Mouse (Mus musculus) liver, embryonic 15.5 days (tissue): ENCODE measurements around the gene Rab25. TPM values are rescaled to one million over a fixed set of nuclear protein-coding genes. Genes with fewer than 3 reads are reported as not detected.
"Not testable (repeated sequence)": the region's sequence is repeated elsewhere in the genome, so short reads cannot be mapped to it uniquely, and the experiment has no call there.

ENCODE experiments used
- ATAC-seq: fragments of 200-750 bp; cut with Nextera tagmentation; 2 replicates; pipeline ENCODE4 v1.8.0; 2017; ENCODE audit warnings: moderate number of reproducible peaks, mild to moderate bottlenecking, moderate library complexity; ENCODE audit not compliant: insufficient read depth
- H3K27ac ChIP-seq: fragments of 300-500 bp; sonication (generic); replicated peaks from 2 replicates; pipeline ENCODE4 v1.5.1; 2015; ENCODE audit warnings: mild to moderate bottlenecking, inconsistent platforms
- H3K27me3 ChIP-seq: fragments of 300-500 bp; sonication (generic); 2 replicates; pipeline ENCODE4 v1.6.1; 2015; ENCODE audit warnings: mild to moderate bottlenecking, inconsistent platforms
- H3K36me3 ChIP-seq: fragments of 300-500 bp; sonication (generic); replicated peaks from 2 replicates; pipeline ENCODE4 v1.6.1; 2015; ENCODE audit warnings: moderate library complexity, mild to moderate bottlenecking, inconsistent platforms
- H3K4me1 ChIP-seq: fragments of 300-500 bp; sonication (generic); replicated peaks from 2 replicates; pipeline ENCODE4 v1.6.1; 2015; ENCODE audit warnings: inconsistent platforms
- H3K4me2 ChIP-seq: fragments of 300-500 bp; sonication (generic); 2 replicates; pipeline ENCODE4 v1.6.1; 2015; ENCODE audit warnings: moderate library complexity, mild to moderate bottlenecking, inconsistent platforms
- H3K4me3 ChIP-seq: fragments of 300-500 bp; sonication (generic); replicated peaks from 2 replicates; pipeline ENCODE4 v1.5.1; 2015; ENCODE audit warnings: mild to moderate bottlenecking, inconsistent platforms
- H3K9ac ChIP-seq: fragments of 300-500 bp; sonication (generic); 2 replicates; pipeline ENCODE4 v1.6.1; 2015; ENCODE audit warnings: moderate library complexity, mild to moderate bottlenecking, inconsistent platforms
- H3K9me3 ChIP-seq: fragments of 300-500 bp; sonication (generic); replicated peaks from 2 replicates; pipeline ENCODE4 v1.6.1; 2016; ENCODE audit warnings: inconsistent platforms
- WGBS: fragments of 180-500 bp; shearing (Covaris S2); methylation state at CpG from one replicate; pipeline ENCODE4 v1.1.7; 2015; ENCODE audit warnings: mixed read lengths; ENCODE audit not compliant: insufficient replicate concordance; 5-methylcytosine and 5-hydroxymethylcytosine counted together
- polyA plus RNA-seq: library from polyadenylated mRNA; unstranded; fragments of >200 nt; fragmentation: Nextera tagmentation; extraction: Ambion mirVana; gene quantifications from 2 replicates; pipeline ENCODE4 v1.2.1, GENCODE M21; 2015

Rab25 gene
- polyA plus RNA-seq, result 0.53 TPM in 1 of 2 replicates, not detected in the other

DNA sequence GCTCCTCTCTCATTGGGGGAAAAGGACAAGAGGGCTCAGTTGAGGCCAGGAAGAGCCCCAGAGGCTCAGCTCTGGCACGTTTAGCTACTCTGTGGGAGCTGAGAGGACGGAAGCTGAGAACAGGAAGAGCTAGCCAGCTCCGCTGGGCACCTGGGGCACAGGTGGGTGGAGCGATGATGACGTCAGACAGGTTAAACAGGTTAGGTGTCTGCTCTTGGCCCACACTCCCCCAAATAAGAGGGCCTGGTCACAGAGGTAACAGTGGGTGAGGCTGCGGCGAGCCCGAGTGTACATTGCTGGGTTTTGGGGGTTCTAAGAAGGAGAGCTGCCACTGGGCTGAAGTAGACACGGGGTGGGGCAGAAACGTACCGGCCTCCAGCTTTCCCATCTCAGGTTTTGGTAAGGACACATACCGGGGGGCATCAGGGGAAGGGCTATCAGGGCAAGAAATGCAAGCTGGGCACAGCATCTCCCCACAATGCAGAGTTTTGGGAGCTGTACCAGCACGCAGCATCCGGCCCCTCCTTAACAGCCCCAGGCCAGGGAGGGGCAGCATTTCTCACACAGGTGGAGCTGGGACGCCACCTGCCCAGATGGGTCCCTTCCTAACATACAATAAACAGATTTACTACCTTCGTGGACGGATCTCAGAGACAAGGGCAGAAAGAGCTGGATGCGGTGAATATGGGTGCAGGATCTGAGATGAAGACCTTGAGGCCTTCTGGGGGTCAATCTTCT lies at the start of gene Rab25:
Rab25 (minus strand) TSS at position 121 of the 738 bp plus-strand sequence.
- ATAC-seq, result no peak
- 71% methylated on average over 18 of the region's 18 CpGs for WGBS
- Histone ChIP-seq H3K9ac (no peak within 1 kb of the TSS), H3K4me2 (no peak within 1 kb of the TSS), H3K36me3 (no peaks in the 10 kb centered on the region), H3K4me1 (peaks cover 58% of the 10 kb centered on the region), H3K9me3 (no peaks in the 10 kb centered on the region), H3K27me3 (no peaks in the 10 kb centered on the region), H3K27ac (no peak within 1 kb of the TSS), H3K4me3 (no peak within 1 kb of the TSS)

DNA sequence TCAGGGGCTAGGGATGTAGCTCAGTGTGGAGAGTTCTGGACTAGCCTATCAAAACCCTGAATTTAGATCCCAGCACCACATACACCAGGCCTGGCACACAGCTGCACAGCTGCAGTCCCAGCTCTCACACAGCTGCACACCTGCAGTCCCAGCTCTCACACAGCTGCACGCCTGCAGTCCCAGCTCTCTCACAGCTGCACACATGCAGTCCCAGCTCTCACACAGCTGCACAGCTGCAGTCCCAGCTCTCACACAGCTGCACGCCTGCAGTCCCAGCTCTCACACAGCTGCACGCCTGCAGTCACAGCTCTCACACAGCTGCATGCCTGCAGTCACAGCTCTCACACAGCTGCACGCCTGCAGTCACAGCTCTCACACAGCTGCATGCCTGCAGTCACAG lies 48.4 kb upstream of the Rab25 start:
- not testable (repeated sequence) for ATAC-seq, H3K36me3 ChIP-seq, H3K9ac ChIP-seq, H3K4me2 ChIP-seq, H3K9me3 ChIP-seq, H3K27ac ChIP-seq, H3K4me3 ChIP-seq, H3K27me3 ChIP-seq
- 66% methylated on average over 4 of the region's 4 CpGs for WGBS
- H3K4me1 ChIP-seq, result peaks cover 23% of the 10 kb centered on the region

DNA sequence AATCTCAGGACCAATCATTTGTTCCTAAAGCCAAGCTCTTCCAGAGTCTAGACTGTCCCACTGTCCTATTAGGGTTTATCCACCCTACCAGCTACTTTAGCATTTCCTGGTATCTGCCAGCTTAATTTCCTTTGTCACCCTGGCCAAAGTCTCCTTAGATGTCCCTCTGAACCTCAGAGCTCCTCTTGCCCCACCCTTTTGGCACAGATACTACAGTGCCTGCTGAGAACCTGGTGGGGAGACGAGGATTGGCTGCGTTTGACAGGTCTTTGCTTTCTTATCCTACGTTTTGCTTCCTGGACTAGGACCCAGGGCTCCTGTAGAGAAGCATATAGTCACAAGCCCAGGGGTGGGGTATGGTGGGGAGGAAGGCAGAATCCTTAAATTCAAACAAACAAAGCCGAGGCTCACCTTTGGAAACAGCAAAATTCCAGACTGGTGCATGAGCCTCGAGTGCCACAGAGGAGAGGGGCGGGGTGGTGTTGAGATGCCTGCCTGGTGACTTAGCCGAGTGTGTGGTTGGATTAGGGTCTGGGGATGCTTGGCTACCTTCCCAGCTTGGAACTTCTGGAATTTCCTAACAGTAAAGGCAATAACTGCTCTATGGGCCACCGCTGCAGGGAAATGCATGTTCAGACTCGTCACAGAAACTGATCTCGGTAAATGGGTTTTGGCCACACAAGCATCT lies 45.9 kb upstream of the Rab25 start:
- Histone ChIP-seq H3K9ac (no peak overlapping the region), H3K4me1 (peaks cover 35% of the 10 kb centered on the region), H3K4me2 (no peak overlapping the region), H3K36me3 (no peaks in the 10 kb centered on the region), H3K27me3 (no peaks in the 10 kb centered on the region), H3K9me3 (no peaks in the 10 kb centered on the region), H3K4me3 (no peak overlapping the region), H3K27ac (no peak overlapping the region)
- WGBS, result 47% methylated on average over 10 of the region's 10 CpGs
- no peak for ATAC-seq

DNA sequence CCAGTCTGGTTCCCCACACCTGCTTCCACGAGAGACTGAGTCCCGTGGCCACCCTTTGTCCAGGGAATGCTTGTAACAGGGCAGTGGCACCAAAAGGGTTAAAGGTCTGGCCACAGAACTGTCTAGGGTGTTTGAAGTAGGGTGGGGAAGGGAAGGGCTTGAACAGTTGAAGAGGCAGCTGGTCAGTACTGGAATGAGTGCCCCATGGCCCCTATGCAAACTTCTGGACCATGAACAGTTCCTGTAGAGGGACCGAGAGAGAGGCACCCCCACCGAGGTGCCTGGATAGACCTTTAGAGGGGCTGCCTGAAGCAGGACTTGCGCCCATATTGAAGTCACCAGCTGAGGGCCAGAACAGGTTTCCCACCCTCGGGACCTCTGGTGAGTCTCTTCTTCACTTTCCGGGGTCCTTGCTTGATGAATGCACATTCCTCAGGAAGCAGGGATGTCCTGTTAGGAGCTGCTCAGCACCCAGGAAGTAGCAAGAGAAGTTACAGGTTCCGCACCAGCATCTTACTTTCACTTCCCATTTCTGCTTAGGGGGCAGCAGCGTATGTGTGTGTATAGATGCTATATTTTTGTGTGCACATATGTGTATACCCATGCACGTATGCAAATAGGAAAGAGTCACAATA lies 45.0 kb upstream of the Rab25 start:
- Histone ChIP-seq H3K4me2 (peak overlapping the region; percentile 57), H3K9me3 (no peaks in the 10 kb centered on the region), H3K4me3 (peak overlapping the region; percentile 25; the same call in 1 of the 2 replicates), H3K4me1 (peaks cover 35% of the 10 kb centered on the region), H3K36me3 (peaks cover 8% of the 10 kb centered on the region), H3K9ac (no peak overlapping the region), H3K27ac (no peak overlapping the region), H3K27me3 (no peaks in the 10 kb centered on the region)
- 34% methylated on average over 10 of the region's 10 CpGs for WGBS
- no peak for ATAC-seq

DNA sequence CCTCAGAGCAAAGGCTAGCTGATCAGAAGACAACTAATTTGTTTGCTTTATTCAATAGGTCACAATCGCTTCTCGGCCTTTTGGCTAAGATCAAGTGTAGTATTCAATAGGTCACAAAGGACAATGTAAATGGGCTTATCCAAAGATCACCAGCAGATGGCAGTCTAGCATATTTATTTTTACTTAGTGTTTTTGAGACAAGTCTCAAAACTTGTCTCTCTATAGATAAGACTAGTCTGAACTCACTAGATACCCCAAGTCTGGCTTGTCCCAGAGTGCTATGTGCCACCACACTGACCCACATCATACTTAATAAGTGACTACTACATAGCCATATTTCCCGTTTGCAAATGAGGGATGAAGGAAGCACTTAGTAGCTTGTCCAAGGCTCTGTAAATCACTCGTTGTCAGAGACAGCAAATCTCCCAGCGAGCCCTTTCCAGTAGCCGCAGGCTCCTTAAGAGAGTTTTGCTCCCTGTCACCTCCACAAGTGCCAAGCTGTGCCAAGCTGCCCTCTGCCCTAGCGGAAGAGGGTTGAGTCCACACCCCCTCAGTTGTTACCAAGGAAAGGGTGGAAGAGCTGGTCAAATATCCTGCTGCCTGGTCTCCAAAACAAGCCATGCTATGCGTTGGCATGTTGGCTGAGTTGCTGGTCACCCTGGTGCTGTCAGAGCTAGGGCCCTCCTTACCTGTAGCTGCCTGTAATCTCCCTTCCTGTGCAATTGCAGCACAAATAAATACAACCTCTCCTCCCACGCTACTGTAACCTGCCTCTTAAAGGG lies 44.0 kb upstream of the Rab25 start:
- Histone ChIP-seq H3K27me3 (no peaks in the 10 kb centered on the region), H3K9me3 (no peaks in the 10 kb centered on the region), H3K4me2 (peak overlapping the region; percentile 57), H3K4me1 (peaks cover 35% of the 10 kb centered on the region), H3K27ac (peak overlapping the region; percentile 53; the same call in 1 of the 2 replicates), H3K36me3 (peaks cover 17% of the 10 kb centered on the region), H3K4me3 (no peak overlapping the region), H3K9ac (no peak overlapping the region)
- no peak; the same call in 1 of the 2 replicates for ATAC-seq
- WGBS, result 25% methylated on average over 9 of the region's 9 CpGs

DNA sequence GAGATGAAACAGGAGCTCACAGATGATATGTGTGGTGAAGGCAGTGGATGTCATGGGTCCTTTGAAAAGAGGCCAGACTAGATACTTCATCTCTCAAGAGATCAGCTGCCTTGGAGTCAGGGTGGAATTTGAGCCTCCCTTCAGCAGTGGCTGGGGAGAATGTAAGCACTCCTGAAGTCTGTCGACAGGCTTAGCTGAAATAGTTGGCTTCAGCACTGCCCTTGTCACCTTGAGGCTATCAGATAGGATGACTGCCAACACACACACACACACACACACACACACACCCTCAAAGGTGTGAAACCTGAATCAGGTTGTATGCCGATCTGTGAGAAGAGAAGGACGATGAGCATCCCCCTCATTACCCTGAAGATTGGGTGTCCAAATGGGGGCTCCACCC lies 42.9 kb upstream of the Rab25 start:
- no peak overlapping the region for H3K4me2 ChIP-seq
- no peaks in the 10 kb centered on the region for H3K27me3 ChIP-seq
- 59% methylated on average over 3 of the region's 3 CpGs for WGBS
- H3K4me1 ChIP-seq, result peaks cover 35% of the 10 kb centered on the region
- no peak overlapping the region for H3K27ac ChIP-seq
- peaks cover 28% of the 10 kb centered on the region for H3K36me3 ChIP-seq
- H3K4me3 ChIP-seq, result no peak overlapping the region
- H3K9ac ChIP-seq, result no peak overlapping the region
- no peaks in the 10 kb centered on the region for H3K9me3 ChIP-seq
- no peak; the same call in 1 of the 2 replicates for ATAC-seq

DNA sequence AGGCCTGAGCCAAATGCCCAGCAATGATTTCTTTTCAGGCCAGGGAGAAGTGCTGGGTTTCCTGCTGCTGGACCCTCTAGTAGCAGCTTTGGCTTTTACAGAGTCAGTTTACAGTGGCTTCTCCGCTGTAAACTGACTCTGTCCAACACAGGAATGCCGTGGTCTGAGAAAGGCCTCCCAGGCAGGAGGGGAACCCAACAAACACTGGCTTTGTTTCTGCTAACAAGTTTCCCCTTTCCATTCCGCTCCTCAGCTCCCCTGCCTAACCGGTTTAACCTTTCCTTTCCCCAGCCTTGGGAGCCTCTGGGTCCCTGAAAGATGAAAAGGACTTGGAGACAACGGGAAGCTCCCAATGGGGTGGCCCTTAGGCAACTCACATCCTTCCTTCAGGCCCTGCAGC lies 42.1 kb upstream of the Rab25 start:
- Histone ChIP-seq H3K36me3 (peaks cover 35% of the 10 kb centered on the region), H3K4me3 (no peak overlapping the region), H3K4me2 (no peak overlapping the region), H3K4me1 (peaks cover 35% of the 10 kb centered on the region), H3K27ac (no peak overlapping the region), H3K9me3 (no peaks in the 10 kb centered on the region), H3K9ac (no peak overlapping the region), H3K27me3 (no peaks in the 10 kb centered on the region)
- 41% methylated on average over 5 of the region's 5 CpGs for WGBS
- ATAC-seq, result no peak

DNA sequence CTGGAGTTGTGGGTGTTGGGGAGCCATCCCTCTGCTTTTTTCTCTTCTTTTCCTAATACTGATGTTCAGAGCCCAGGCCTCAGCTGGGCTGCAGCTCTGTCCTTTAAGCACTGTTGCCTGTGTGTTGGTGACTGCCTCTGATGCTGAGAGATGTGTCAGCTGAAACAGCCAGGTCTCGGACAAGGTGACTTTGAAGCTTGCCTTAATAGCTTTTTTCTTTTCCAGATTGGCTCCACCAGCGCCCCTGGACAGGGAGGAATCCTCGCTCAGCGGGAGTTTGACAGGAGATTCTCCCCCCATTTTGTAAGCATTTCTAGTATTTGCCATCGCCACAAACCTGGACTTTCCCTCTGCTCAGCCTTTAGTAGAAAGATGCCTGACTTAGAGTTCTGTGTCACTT lies 38.5 kb upstream of the Rab25 start:
- 87% methylated on average over 5 of the region's 5 CpGs for WGBS
- Histone ChIP-seq H3K27me3 (no peaks in the 10 kb centered on the region), H3K4me2 (no peak overlapping the region), H3K9me3 (no peaks in the 10 kb centered on the region), H3K36me3 (peaks cover 64% of the 10 kb centered on the region), H3K4me1 (peaks cover 13% of the 10 kb centered on the region), H3K9ac (no peak overlapping the region), H3K27ac (no peak overlapping the region), H3K4me3 (no peak overlapping the region)
- ATAC-seq, result no peak

DNA sequence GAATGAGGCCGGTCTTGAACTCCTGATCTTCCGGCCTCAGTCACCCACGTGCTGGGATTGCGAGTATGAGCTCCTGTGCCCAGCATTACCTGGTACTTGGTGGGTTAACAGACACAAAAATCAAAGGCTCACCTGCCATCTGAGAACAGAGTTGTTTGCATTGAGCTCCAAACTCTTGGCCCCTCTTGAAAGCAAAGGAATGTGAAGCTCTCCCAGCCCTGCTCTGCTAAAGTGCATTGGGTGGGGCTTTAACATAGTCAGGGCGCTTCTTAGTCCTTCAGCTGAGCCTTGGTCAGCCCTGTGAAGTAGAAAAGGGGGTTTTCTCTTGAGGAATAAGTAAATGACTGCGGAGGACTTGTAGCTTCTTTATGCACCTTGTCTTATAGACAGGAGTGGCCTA lies 37.7 kb upstream of the Rab25 start:
- Histone ChIP-seq H3K27ac (no peak overlapping the region), H3K4me3 (no peak overlapping the region), H3K9me3 (no peaks in the 10 kb centered on the region), H3K27me3 (no peaks in the 10 kb centered on the region), H3K36me3 (peaks cover 72% of the 10 kb centered on the region), H3K4me2 (no peak overlapping the region), H3K4me1 (peaks cover 9% of the 10 kb centered on the region), H3K9ac (no peak overlapping the region)
- ATAC-seq, result no peak
- 86% methylated on average over 6 of the region's 6 CpGs for WGBS

DNA sequence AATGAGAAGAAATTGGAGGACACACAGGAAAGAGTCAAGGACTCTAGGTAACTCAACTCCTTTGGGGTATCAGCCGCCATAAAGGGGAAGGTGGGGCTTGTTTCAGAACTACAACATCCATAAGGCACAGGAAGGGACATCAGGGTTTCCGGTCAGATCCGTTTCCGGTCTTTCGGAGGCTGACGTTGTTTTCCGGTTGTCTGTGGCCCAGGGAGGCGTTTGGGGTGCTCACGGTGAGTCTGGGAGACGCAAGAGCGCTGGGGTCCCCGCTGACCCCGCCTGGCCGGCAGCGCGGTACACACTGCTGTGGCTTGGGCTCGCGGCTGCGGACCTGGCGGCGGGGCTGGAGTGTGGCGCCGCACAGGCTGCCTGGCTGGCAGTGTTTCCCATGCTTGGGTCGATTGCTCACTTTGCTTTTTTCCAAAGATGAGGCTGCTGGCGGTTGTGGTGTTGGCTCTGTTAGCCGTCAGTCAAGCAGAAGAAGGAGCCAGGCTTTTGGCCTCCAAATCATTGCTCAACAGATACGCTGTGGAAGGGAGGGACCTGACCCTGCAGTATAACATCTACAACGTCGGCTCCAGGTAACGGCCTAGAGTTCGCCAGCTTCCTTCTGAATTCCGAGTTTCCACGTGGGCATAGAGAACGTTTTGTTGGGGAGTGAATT lies 31.5 kb upstream of the Rab25 start:
- WGBS, result under 1% methylated on average over 34 of the region's 34 CpGs
- no peaks in the 10 kb centered on the region for H3K27me3 ChIP-seq
- ATAC-seq, result peak; percentile 83
- peak overlapping the region; percentile 90 for H3K9ac ChIP-seq
- H3K9me3 ChIP-seq, result no peaks in the 10 kb centered on the region
- H3K4me3 ChIP-seq, result peak overlapping the region; percentile 86
- H3K4me1 ChIP-seq, result peaks cover 23% of the 10 kb centered on the region
- H3K4me2 ChIP-seq, result peak overlapping the region; percentile 72
- peak overlapping the region; percentile 81 for H3K27ac ChIP-seq
- H3K36me3 ChIP-seq, result peaks cover 37% of the 10 kb centered on the region
